Mouse (Mus musculus) skeletal muscle tissue, adult 2 months (tissue): ENCODE data around the gene Has1.
A peak's percentile ranks its signal among the peaks of the same experiment; 100 is the strongest.
"Not testable (repeated sequence)": the region's sequence is repeated elsewhere in the genome, so short reads cannot be mapped to it uniquely, and the experiment has no call there.

ENCODE experiments used
- DNase-seq: peaks from one replicate; pipeline ENCODE4 v3.0.0-alpha.2; 2012; ENCODE audit warnings: low read depth, low spot score

Has1 gene

DNA sequence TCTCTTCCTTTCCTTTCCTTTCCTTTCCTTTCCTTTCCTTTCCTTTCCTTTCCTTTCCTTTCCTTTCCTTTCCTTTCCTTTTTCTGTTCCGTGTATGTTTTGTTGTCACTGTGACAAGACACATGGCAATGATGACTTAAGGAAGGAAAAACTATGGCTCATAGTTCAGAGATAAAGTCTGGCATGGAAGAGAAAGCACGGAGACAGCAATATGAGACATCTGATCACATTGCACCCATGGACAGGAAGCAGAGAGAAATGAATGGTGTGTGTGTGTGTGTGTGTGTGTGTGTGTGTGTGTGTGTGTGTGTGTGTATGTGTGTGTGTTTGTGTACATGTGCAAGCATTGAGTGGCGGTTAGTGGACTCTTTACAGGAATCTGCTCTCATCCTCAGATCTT is 10.4 kb downstream of the Has1 start:
- DNase-seq = not testable (repeated sequence)

DNA sequence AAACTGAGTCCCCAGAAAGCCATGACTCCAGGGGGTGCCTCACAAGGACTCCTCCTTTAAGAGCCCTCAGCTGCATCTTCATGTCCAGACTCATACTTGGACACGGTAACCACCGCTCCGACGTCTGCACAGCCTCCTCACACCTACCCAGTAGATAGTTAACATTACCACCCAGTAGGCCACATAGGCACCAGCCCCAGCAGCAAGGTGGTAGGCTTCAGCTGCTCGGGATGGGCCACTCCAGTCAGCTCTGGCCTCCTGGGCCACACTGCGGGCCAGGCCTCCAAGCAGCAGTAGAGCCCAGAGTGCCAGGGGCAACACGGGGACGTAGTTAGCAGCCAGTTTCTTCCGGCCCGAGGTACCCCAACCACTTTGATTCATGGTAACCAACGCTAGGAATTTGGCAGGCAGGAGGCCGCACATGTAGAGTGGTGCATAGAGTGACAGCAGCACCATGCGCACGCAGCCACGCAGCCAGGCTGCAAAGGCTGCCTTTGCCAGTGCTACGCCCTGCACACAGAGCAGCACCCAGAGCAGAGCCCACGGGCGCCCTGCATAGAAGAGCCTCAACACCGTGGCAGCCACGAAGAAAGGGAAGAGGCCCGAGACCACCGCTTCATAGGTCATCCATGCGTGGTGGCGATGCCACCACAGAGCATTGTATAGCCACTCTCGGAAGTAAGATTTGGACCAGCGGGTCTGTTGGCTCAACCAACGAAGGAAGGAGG is 11.3 kb downstream of the Has1 start:
- DNase-seq = no peak

DNA sequence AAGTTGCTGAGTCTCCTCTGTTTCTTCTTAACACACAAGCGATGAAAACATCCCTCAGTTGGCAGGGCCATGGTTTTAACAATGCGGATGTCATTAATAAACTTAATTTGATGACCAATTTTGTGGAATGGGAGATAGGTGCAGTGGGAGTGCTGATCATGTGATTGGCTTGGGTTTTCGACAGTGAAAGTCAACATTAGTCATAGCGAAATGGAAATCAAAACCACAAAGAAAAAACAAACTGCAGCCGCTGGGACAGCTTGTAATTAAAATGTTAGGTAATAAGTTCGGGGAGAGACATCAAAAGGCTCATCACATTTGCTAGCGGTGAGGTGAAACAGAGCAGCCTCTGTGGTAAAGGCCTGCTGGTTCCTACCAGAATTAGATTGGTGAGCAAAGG is 14.2 kb downstream of the Has1 start:
- DNase-seq = no peak

DNA sequence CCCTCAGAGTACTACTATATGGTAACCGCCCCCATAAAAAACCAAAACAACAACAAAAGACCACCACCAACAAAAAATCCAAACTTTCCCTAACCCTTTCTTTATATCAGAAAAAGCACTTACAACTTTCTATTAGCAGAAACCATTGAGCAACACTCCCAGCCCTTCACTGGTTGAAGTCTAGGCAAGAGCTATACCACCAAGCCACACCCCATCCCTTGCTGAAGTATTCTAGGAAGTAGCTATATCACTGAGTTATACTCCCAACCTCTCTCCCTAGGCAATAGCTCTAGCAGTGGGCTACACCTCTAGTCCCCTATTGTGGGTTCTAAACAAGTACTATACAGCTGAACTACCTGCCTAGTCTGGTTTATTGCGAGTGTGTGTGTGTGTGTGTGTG is 15.7 kb downstream of the Has1 start:
- DNase-seq = no peak

DNA sequence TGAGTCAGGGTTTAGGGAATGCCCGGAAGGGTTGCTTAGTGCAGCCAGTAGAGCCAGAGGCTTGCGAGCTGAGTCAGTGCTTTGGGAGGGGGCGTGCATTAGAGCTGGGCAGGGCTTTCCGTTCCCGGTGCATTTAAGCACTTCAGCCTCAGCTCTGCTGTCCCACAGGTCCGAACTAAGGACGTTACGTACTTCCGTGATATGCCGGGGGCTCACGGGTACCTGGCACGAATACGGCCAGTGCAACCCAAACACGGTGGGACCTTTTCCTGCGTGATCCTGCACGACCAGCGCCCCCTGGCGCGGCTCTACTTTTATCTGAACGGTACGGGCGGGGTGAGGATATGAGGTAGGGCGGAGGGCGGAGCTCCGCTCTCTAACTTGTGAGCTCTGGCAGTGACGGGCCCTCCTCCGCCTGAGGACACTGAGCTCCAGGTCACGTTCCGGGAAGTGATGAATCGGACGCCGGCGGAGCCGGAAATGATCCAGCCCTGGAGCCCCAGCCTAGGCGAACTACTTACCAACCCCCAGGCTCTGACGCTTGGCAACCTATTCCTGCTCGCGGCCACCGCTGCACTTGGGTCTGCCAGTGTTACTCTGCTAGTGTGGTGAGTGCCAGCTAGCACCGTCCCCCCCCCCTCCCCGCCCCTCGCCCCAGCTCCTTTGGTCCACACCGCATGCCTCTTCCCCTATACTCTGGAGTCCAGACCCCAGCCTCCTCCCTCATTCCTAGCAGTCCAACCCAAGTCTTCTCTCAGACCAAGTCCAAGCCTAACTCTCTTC is 16.9 kb downstream of the Has1 start:
- peak; percentile 96 for DNase-seq

DNA sequence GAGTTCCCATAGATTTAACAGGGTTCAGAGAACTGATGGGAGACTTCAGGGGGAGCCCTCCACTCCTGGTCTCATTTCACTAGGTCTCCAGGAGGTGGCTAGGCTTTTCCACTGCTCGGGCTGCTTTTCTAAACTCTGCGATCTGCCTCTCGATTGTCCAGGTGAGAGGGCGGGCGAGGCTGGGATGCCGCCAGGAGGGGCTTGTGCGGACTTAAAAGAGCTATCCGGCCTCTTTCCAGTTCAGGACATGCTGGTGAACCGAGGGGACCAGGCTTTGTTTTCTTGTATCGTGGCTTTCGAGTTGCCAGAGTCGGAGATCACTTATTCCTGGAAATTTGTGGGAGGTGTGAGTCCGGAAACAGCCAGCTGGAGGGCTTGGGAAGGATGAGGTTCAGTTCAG is 17.6 kb downstream of the Has1 start:
- no peak for DNase-seq

DNA sequence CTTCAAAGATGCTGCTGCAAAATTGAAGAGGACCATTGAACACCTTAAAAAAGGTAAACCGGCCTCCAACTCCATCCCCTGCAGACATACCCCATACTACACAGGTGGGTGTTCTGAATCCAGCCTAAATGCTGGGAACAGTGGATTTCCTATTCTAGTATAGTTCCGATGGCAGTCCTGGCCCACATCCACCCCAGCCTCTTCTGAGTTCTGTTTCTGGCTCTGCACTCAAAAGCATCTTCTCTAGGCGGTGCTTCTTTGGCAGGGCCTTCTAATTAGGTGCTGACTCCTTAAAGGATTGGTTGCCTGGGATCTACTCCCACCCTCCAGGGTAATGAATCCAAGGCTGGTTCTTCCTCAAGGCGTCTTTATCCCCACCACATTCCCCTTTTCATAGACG is 18.9 kb downstream of the Has1 start:
- DNase-seq = no peak

DNA sequence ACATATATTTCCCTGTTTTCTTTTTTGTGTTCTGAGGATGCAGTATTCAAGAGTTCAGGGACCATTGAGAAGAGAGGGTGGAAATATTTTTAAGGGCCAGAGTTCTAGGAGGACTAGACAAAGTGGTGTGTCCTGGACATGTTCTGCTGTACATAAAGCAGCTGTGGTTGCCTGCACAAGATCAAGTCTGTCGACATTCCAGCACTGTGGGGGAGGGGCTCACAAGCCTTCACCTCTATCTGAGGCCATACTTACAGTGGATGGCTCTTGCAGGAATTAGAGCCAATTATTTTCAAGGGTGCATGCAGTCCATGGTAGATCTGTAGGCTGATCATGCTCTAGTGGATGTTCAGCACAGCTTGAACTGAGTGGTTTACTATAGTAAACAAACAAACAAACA is 20.1 kb downstream of the Has1 start:
- no peak for DNase-seq

DNA sequence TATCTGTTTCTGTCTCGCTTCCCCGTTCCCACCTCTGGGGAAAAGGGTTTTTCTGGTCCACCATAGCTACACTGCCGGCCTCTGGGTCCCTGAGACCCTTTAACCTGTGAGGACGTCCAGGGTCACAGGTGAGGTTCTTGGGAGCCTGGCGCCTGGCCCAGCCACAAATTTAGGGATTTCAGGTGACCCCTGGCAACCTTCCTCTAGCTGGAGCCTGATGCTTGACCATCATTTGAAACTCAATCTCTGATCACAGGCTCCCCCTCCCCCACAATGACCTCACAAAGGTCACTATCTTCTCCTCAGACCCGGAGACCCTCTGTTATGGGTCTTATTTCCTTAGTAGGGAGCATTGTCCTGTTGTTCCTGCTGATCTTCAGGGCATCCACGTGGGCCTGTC is 24.3 kb downstream of the Has1 start:
- no peak for DNase-seq

DNA sequence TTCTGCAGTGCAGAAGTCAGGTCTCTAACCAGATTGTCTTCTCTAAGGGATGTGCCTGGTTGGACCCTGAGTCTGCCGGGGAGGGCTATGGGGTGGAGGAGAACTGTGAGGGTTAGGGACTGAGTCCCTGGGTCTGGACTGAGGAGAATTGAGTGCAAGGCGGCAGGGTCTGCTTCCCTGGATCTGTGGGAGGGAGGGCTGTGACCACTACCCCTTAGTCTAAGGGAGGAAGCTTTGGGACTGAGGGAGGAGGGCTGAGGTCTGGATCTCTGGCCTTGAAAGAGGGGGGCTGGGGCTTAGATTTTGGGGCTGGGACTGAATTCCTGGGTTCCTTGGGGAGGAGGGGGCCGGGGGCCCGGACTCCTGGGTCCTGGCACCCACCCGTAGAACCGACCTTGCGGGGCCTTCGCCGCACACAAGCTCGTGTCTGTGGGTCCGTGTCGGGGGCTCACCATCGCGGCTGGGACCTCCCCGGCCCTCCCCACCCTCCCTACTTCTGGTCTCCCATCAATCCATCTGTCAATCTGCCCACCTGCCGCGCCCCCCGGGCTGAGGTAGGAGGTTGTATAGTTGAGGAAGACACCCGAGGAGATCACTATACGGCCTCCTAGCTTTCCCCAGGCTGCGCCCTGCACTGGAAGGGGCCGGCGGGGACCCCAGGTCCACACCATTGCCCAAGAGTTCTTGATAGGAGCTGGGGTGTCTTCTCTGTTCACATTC is 25.0 kb downstream of the Has1 start:
- no peak for DNase-seq

DNA sequence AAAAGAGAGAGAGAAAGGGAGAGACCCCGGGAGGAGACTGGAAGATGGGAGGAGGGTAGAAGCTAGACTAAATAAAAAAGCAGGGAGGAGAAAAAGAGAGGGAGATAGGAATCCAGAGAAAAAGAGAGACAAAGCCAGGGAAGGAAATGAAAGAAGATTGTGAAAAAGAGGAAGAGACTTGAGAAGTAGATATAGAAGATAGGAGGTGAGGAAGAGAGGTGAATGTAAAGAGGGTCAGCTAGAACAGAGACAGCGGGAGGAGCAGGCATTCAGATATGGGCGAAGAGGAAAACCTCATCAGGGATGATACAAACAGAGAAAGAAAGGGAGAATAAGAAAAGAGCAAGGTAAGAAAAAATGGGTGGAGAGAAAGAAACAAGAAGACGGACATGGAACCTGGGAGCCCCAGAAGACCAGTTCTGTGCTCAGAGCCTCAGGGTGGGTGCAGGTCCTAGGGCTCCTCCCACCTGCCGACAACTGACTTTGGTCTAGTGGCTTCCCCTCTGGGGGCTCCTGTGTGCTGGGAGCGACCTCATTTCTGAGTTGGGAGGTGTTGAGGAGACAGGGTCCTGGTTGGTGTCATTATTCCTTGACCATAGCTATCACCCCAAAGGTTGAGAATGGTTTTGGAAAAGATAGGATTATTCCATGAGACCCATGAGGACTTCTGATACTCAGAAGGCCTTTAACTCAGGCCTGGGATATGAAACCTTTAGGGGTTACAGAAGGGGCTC is 25.8 kb downstream of the Has1 start:
- DNase-seq = no peak

DNA sequence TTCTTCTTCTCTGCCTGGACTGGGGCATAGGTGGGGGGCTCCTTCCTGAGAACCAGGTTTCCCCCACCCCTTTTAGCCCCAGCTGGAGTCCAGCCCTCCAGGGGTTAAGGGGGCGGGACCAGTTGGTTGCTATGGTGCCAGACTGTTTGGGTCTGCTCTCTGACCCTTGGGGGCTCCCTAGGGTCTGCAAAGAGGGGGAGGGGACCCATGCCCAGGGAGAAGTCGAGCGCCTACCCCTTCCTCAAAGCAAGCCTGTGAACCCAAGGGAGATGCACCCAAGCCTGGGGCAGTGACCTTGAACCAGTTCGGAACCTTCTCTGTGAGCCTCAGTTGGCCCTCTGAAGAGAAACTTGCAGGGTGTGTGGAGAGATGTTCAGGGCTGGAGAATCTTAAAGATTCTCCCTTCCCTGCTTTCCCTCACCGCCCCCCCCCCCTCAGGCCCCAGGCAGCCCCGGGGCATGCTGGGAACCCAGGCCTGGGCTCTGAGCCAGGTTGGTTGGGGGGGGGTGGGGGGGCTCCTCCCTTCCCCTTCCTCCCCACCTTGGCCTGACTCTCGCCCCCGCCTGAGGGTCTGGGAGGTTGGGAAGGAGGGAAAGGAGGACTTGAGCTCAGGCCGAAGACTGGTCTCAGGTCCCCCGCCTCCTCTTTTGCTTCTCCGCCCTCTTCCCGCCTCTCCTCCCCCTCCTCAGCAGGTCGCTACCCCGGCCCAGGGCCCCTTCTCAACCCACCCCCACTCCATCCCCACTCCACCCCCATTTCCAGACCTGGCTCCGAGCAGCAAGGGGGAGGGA is 26.6 kb downstream of the Has1 start:
- DNase-seq = peak; percentile 41

DNA sequence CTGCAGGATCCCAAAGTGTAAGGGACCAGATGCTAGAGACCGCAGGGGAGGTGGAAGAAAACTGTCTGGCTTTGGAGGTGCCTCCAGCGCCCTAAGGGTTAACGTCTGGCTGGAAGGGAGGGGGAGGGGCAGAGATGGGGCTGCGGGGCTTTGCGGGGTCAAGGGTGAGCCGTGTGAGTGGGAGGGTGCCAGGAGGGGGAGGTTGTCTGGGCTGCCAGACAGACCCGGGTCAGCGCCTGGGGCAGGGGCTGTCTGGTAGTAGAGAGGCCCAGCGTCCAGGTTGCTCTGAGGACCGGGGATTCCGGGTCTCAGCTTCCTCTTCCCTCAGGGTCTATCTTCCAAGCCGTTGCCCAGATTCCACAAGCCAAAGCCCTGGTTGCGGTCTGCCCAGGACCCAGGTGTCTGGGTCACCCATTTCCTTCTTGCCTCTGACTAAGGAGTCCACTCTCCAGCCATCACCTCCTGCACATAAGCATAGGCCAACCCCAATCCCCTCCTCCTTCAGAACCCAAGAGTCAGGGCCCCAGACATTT is 27.3 kb downstream of the Has1 start:
- no peak for DNase-seq

DNA sequence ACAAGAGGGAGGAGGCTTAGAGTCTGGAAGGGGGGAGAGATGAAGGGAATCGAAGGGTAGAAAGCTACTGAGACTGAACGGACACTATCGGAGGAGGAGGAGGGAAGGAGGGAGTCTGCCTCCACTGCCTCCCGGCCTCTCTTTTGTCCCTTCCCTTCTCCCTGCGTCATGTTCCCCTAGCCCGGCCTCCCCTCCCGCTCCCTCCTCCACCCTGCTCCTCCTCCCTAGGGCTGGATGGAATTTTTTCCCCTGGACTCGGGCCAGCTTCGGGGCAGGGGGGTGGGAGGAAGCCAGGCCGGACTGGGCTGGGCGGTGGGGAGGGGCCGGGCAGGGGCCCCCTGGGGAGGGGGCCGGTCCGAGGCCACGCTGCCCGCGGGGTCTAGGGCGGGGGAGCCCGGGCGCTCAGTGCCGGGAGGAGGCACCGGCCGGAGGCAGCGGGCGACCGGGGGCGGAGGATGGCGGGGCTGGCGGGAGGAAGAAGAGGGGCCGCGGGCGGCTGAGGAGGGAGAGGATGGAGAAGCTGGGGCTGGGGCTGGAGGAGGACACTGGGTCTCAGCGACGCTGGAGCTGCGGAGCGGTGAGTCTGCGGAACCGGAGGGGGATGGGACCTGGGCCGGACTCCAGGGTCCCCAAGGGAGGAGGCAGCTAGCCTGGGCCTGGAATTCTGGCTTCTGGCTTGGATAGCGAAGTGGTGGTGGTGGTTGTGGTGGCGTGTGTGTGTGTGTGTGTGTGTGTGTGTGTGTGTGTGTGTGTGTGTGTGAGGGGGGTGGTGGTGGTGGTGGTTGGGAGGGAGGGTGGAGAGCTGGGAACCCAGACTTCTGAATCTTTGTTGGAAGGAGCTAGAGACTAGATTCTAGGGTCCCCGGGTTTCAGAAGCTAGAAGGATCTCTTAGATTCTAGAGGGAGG is 28.0 kb downstream of the Has1 start, which contains the start of gene Spaca6:
Gene Spaca6 (plus strand): TSS at position 408 of the 907 bp plus-strand sequence.
- DNase-seq = peak; percentile 92

DNA sequence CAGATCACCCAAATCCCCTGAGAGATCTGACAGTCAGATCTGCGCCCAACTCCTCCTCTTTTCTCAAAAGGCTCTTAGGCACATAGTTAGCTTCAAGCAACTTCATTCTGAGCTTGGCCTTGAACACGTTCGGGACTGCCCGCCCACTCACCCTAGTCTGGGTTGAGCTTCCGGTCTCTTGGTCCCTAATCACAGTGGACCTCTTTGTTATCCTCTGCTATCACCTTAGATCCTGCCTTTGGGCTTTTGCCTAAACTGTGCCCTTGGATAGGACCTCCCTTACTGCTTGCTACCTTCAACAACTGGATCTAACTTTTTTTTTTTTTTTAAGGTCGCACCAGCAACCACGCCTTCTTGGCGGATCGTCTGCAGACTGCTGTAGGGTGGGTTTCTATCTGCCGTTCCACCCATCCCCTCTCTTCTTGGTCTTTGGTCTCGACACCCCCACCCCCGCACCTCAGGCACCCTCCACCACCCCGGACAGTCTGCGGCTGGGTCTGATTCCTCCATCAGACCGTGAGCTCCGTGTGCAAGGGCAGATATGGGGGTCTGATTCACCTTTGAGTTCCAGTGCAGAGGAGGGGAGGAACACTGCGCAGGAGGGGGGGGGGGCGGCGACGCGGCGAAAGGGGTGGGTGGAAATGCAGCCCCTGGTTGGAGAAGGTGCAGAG is 28.9 kb downstream of the Has1 start:
- peak; percentile 40 for DNase-seq

DNA sequence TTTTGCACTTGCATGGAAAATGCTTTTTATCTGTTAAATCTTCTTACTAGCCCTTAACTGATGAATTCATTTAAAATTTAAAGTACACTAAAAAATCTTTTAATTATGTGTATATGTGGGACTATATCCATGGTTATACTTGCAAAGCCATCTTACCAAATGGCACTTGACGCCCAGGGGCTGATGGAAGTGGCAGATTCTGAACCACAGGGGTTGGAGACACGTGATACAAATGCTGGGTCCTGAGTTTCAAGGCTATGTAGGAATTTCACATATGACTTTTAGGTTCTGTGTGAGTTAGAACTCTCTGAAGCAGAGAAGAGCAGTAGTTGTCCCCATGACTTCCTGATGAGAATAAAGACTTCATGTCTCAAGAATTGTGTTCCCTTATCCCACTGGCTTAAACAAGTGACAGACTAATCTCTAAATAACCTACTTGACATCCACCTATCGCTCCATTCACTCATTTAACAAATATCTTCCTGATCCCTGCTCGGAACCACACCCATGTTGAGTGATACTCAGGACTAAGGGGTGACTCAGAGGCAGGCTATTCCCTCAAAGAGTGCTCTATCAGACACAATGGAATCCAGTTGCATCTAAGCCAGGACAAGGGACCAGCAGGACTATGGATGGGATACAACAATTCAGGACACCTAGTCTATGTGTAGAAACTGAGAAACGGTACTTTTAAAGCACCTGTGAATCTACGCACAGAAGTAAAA is 31.2 kb downstream of the Has1 start:
- DNase-seq = no peak

DNA sequence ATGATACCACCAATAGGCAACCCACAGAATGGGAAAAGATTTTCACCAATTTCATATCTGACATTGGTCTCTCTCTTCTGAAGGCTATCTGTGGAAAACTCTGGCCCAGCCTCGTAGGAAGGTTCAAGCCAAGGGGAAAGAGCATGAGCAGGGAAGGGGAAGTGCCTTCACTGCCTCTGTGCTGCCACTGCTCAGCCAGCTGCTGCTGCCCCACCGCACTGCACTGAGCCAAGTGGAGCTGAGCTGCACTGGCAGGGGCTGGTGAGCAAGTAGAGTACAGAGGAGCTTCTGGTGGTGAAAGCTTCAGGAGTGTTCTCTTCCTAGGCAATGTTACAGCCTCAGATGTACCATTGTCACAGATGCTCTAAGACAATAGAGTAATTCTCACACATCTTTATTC is 59.5 kb downstream of the Has1 start:
- no peak for DNase-seq
